Mouse (Mus musculus) adrenal gland, adult 2 months (tissue): ENCODE results near the gene Acsm3. TPM values are rescaled to one million over a fixed set of nuclear protein-coding genes. Genes with fewer than 3 reads are reported as not detected.
"Not testable (repeated sequence)": the region's sequence is repeated elsewhere in the genome, so short reads cannot be mapped to it uniquely, and the experiment has no call there.

Experiments used
- DNase-seq: peaks from one replicate; pipeline ENCODE4 v3.0.0; 2021
- long read RNA-seq: library from polyadenylated mRNA; stranded (forward); transcript quantifications from one replicate; pipeline ENCODE4 v2.0.0, GENCODE M21; 2021
- polyA plus RNA-seq: library from polyadenylated mRNA; depleted of rRNA; stranded (reverse); fragments of >200 nt; gene quantifications from 2 replicates; pipeline ENCODE4 v1.2.3, GENCODE M21; 2012; rRNA removed
- total RNA-seq, 2 experiments: library from RNA; stranded (reverse); gene quantifications; 2 replicates each; pipeline ENCODE4 v1.2.3; 2021

Gene Acsm3
- total RNA-seq = 10 to 100 TPM; 48.2 to 53.9 TPM
- polyA plus RNA-seq = 2.7 and 4.1 TPM in 2 replicates
- long read RNA-seq, transcript Acsm3-201 (15 exons, 2,651 nt) = major isoform, 9 of 18 reads
- long read RNA-seq, transcript Acsm3-203 (15 exons, 2,557 nt) = minor isoform, 6 of 18 reads
- long read RNA-seq, partial matches to known transcripts = 1 of 18 reads
- long read RNA-seq, other reads (novel, unspliced or antisense) = 2 of 18 reads

GRCm38 (mm10) chr7:119760527-119760951, at the start of gene Acsm3:
Gene Acsm3, plus strand, starts transcription at chr7:119760923.
- peak; percentile 65 for DNase-seq

- no peak for DNase-seq
Measured at GRCm38 (mm10) chr7:119714111-119714510, 46.6 kb upstream of the Acsm3 start.

GRCm38 (mm10) chr7:119720253-119720946, 40.3 kb upstream of the Acsm3 start, which contains the start of gene Thumpd1:
Gene Thumpd1, minus strand, starts transcription at chr7:119720798.
- peak; percentile 95 for DNase-seq

GRCm38 (mm10) chr7:119720947-119721310, 39.8 kb upstream of the Acsm3 start:
- DNase-seq = no peak

GRCm38 (mm10) chr7:119727621-119728020, 33.1 kb upstream of the Acsm3 start:
- DNase-seq = peak; percentile 49

- DNase-seq = peak; percentile 22
Measured at GRCm38 (mm10) chr7:119731262-119731661, 29.5 kb upstream of the Acsm3 start.

- DNase-seq = no peak
Measured at GRCm38 (mm10) chr7:119738877-119739276, 21.8 kb upstream of the Acsm3 start.

- not testable (repeated sequence) for DNase-seq
Measured at GRCm38 (mm10) chr7:119739798-119740468, 20.8 kb upstream of the Acsm3 start.

- DNase-seq = peak; percentile 9
Measured at GRCm38 (mm10) chr7:119744321-119744720, 16.4 kb upstream of the Acsm3 start.

- peak; percentile 34 for DNase-seq
Measured at GRCm38 (mm10) chr7:119745869-119746268, 14.9 kb upstream of the Acsm3 start.

GRCm38 (mm10) chr7:119748761-119749160, 12.0 kb upstream of the Acsm3 start:
- DNase-seq = no peak

- DNase-seq = peak; percentile 70
Measured at GRCm38 (mm10) chr7:119749942-119750341, 10.8 kb upstream of the Acsm3 start.

GRCm38 (mm10) chr7:119753696-119754095, 7.0 kb upstream of the Acsm3 start:
- DNase-seq = no peak

- no peak for DNase-seq
Measured at GRCm38 (mm10) chr7:119762166-119762697, 1.5 kb downstream of the Acsm3 start.

GRCm38 (mm10) chr7:119764377-119764776, 3.7 kb downstream of the Acsm3 start:
- no peak for DNase-seq

- no peak for DNase-seq
Measured at GRCm38 (mm10) chr7:119766996-119767395, 6.3 kb downstream of the Acsm3 start.

- DNase-seq = no peak
Measured at GRCm38 (mm10) chr7:119769895-119770294, 9.2 kb downstream of the Acsm3 start.

- DNase-seq = peak; percentile 43
Measured at GRCm38 (mm10) chr7:119783453-119783852, 22.7 kb downstream of the Acsm3 start.

- no peak for DNase-seq
Measured at GRCm38 (mm10) chr7:119784908-119785307, 24.2 kb downstream of the Acsm3 start.

- no peak for DNase-seq
Measured at GRCm38 (mm10) chr7:119789024-119789423, 28.3 kb downstream of the Acsm3 start.

GRCm38 (mm10) chr7:119793586-119794250, 33.0 kb downstream of the Acsm3 start, which contains the start of the genes Rexo5 and Eri2:
Gene Rexo5, plus strand, starts transcription at chr7:119794006.
Gene Eri2, minus strand, starts transcription at chr7:119794058.
- DNase-seq = peak; percentile 93

- no peak for DNase-seq
Measured at GRCm38 (mm10) chr7:119794251-119794638, 33.5 kb downstream of the Acsm3 start.
